Mouse (Mus musculus) megakaryocyte, adult 5-6 weeks (primary cell): ENCODE measurements around the gene Gm14632. TPM values are rescaled to one million over a fixed set of nuclear protein-coding genes. Genes with fewer than 3 reads are reported as not detected.
"Not testable (repeated sequence)": the region's sequence is repeated elsewhere in the genome, so short reads cannot be mapped to it uniquely, and the experiment has no call there.

ENCODE experiments used
- ATAC-seq: 2 replicates; pipeline ENCODE4 v1.8.0; 2016; ENCODE audit warnings: mild to moderate bottlenecking, inconsistent platforms; ENCODE audit not compliant: poor library complexity, severe bottlenecking
- total RNA-seq, 2 experiments: library from RNA; stranded (forward) in 1 of 2; stranded (reverse) in 1 of 2; fragments of 153-499, 151-499 nt in 1 of 2; fragments of 221-1000, 200-1000 nt in 1 of 2; gene quantifications; 2 replicates each; pipeline versions ENCODE4 v1.2.3 to v1.2.4; 2015 to 2017

Gm14632 gene
- not detected in 2 replicates for total RNA-seq (2015)
- not detected in 2 replicates for total RNA-seq (2017)

- ATAC-seq: not testable (repeated sequence)
Measured at GRCm38 (mm10) chrX:30329472-30329871, at the start of gene Gm14632. Gene Gm14632, plus strand, starts transcription at chrX:30329772.
